Mouse (Mus musculus) midbrain, embryonic 14.5 days (tissue): Measurements from ENCODE around the gene Aspscr1. TPM values are rescaled to one million over a fixed set of nuclear protein-coding genes. Genes with fewer than 3 reads are reported as not detected.
A peak's percentile ranks its signal among the peaks of the same experiment; 100 is the strongest.

ENCODE experiments used
- ATAC-seq: fragments of 200-750 bp; cut with Nextera tagmentation; 2 replicates; pipeline ENCODE4 v1.8.0; 2017; ENCODE audit warnings: moderate number of reproducible peaks, moderate library complexity; ENCODE audit not compliant: low FRiP score, low TSS enrichment
- DNase-seq: peaks from one replicate; pipeline ENCODE4 v3.0.0-alpha.2; 2015
- H3K27ac ChIP-seq: fragments of 300-500 bp; sonication (generic); replicated peaks from 2 replicates; pipeline ENCODE4 v1.5.1; 2014; ENCODE audit warnings: mild to moderate bottlenecking, low read depth, low read length, moderate library complexity
- H3K27me3 ChIP-seq: fragments of 300-500 bp; sonication (generic); 2 replicates; pipeline ENCODE4 v1.6.1; 2014; ENCODE audit warnings: low read length, control low read depth, mixed read lengths; ENCODE audit not compliant: control insufficient read depth, insufficient read depth
- H3K36me3 ChIP-seq: fragments of 300-500 bp; sonication (generic); 2 replicates; pipeline ENCODE4 v1.6.1; 2014; ENCODE audit warnings: low read length, control low read depth; ENCODE audit not compliant: control insufficient read depth, insufficient read depth
- H3K4me1 ChIP-seq: fragments of 300-500 bp; sonication (generic); 2 replicates; pipeline ENCODE4 v1.6.1; 2014; ENCODE audit warnings: mild to moderate bottlenecking, antibody characterized with exemption, low read length, control low read depth; ENCODE audit not compliant: control insufficient read depth, insufficient read depth
- H3K4me2 ChIP-seq: fragments of 300-500 bp; sonication (generic); 2 replicates; pipeline ENCODE4 v1.6.1; 2014; ENCODE audit warnings: mild to moderate bottlenecking, low read length, moderate library complexity
- H3K4me3 ChIP-seq: fragments of 300-500 bp; sonication (generic); replicated peaks from 2 replicates; pipeline ENCODE4 v1.5.1; 2014; ENCODE audit warnings: low read depth, low read length
- H3K9ac ChIP-seq: fragments of 300-500 bp; sonication (generic); replicated peaks from 2 replicates; pipeline ENCODE4 v1.6.1; 2014; ENCODE audit warnings: mild to moderate bottlenecking, low read length, moderate library complexity
- H3K9me3 ChIP-seq: fragments of 300-500 bp; sonication (generic); 2 replicates; pipeline ENCODE4 v1.6.1; 2016; ENCODE audit warnings: low read length, control low read depth, mixed read lengths; ENCODE audit not compliant: control insufficient read depth
- WGBS: fragments of 180-500 bp; shearing (Covaris S2); extraction: QIAGEN DNeasy Blood & Tissue Kit; methylation state at CpG from one replicate; pipeline ENCODE4 v1.1.7; 2014; 5-methylcytosine and 5-hydroxymethylcytosine counted together
- polyA plus RNA-seq: library from polyadenylated mRNA; unstranded; fragments of >200 nt; fragmentation: Nextera tagmentation; extraction: Ambion mirVana; gene quantifications from 2 replicates; pipeline ENCODE4 v1.2.1, GENCODE M21; 2014

The Aspscr1 gene
- polyA plus RNA-seq, result 136 and 141 TPM in 2 replicates

GRCm38 (mm10) chr11:120672687-120673593, at the start of gene Aspscr1:
Aspscr1 (plus strand) TSS chr11:120672973.
- Histone ChIP-seq H3K4me1 (peaks cover 17% of the 10 kb centered on the region), H3K9me3 (no peaks in the 10 kb centered on the region), H3K4me3 (peak within 1 kb of the TSS; percentile 70), H3K4me2 (peak within 1 kb of the TSS; percentile 78), H3K9ac (peak within 1 kb of the TSS; percentile 74), H3K27me3 (no peaks in the 10 kb centered on the region), H3K36me3 (peaks cover 13% of the 10 kb centered on the region), H3K27ac (peak within 1 kb of the TSS; percentile 90)
- ATAC-seq (peak; percentile 97), DNase-seq (peak; percentile 97)
- WGBS, result 1% methylated on average over 82 of the region's 83 CpGs

GRCm38 (mm10) chr11:120623961-120624679, 48.7 kb upstream of the Aspscr1 start:
- Histone ChIP-seq H3K27me3 (no peaks in the 10 kb centered on the region), H3K4me2 (peak overlapping the region; percentile 98), H3K27ac (peak overlapping the region; percentile 86), H3K4me3 (peak overlapping the region; percentile 94), H3K4me1 (peaks cover 14% of the 10 kb centered on the region), H3K9me3 (no peaks in the 10 kb centered on the region), H3K36me3 (peaks cover 64% of the 10 kb centered on the region), H3K9ac (peak overlapping the region; percentile 72)
- WGBS, result 14% methylated on average over 30 of the region's 30 CpGs
- DNase-seq (peak; percentile 72), ATAC-seq (peak; percentile 46; the same call in 1 of the 2 replicates)

- Histone ChIP-seq H3K4me2 (peak overlapping the region; percentile 98), H3K9me3 (no peaks in the 10 kb centered on the region), H3K4me3 (peak overlapping the region; percentile 94), H3K27ac (peak overlapping the region; percentile 86), H3K9ac (peak overlapping the region; percentile 72), H3K27me3 (no peaks in the 10 kb centered on the region), H3K4me1 (peaks cover 14% of the 10 kb centered on the region), H3K36me3 (peaks cover 63% of the 10 kb centered on the region)
- peak; percentile 95 for DNase-seq
- WGBS, result under 1% methylated on average over 43 of the region's 53 CpGs
- ATAC-seq, result peak; percentile 83
Measured at GRCm38 (mm10) chr11:120624680-120625111, 48.1 kb upstream of the Aspscr1 start.

GRCm38 (mm10) chr11:120625152-120625775, 47.5 kb upstream of the Aspscr1 start, which contains the start of gene Sirt7:
Sirt7 (minus strand) TSS chr11:120625240.
- no peak for DNase-seq
- peaks cover 58% of the 10 kb centered on the region for H3K36me3 ChIP-seq
- peak within 1 kb of the TSS; percentile 86 for H3K27ac ChIP-seq
- peaks cover 14% of the 10 kb centered on the region for H3K4me1 ChIP-seq
- H3K4me2 ChIP-seq, result peak within 1 kb of the TSS; percentile 98
- peak within 1 kb of the TSS; percentile 94 for H3K4me3 ChIP-seq
- no peaks in the 10 kb centered on the region for H3K9me3 ChIP-seq
- 25% methylated on average over 5 of the region's 5 CpGs for WGBS
- no peaks in the 10 kb centered on the region for H3K27me3 ChIP-seq
- peak within 1 kb of the TSS; percentile 72 for H3K9ac ChIP-seq
- peak; percentile 31; the same call in 1 of the 2 replicates for ATAC-seq

- no peak for DNase-seq
- peaks cover 19% of the 10 kb centered on the region for H3K4me1 ChIP-seq
- WGBS, result 93% methylated on average over 11 of the region's 11 CpGs
- H3K9me3 ChIP-seq, result no peaks in the 10 kb centered on the region
- H3K4me3 ChIP-seq, result no peak overlapping the region
- no peak for ATAC-seq
- no peak overlapping the region for H3K27ac ChIP-seq
- no peaks in the 10 kb centered on the region for H3K27me3 ChIP-seq
- peaks cover 41% of the 10 kb centered on the region for H3K36me3 ChIP-seq
- no peak overlapping the region for H3K4me2 ChIP-seq
- no peak overlapping the region for H3K9ac ChIP-seq
Measured at GRCm38 (mm10) chr11:120626785-120627467, 45.8 kb upstream of the Aspscr1 start.

- no peak overlapping the region for H3K27ac ChIP-seq
- H3K4me3 ChIP-seq, result no peak overlapping the region
- no peaks in the 10 kb centered on the region for H3K27me3 ChIP-seq
- ATAC-seq (no peak), DNase-seq (no peak)
- 81% methylated on average over 22 of the region's 22 CpGs for WGBS
- H3K4me1 ChIP-seq, result peaks cover 24% of the 10 kb centered on the region
- H3K9ac ChIP-seq, result no peak overlapping the region
- no peak overlapping the region for H3K4me2 ChIP-seq
- H3K9me3 ChIP-seq, result no peaks in the 10 kb centered on the region
- H3K36me3 ChIP-seq, result peaks cover 33% of the 10 kb centered on the region
Measured at GRCm38 (mm10) chr11:120627468-120628300, 45.1 kb upstream of the Aspscr1 start.

GRCm38 (mm10) chr11:120628601-120629340, 44.0 kb upstream of the Aspscr1 start:
- Histone ChIP-seq H3K9me3 (no peaks in the 10 kb centered on the region), H3K4me2 (no peak overlapping the region), H3K27ac (no peak overlapping the region), H3K9ac (no peak overlapping the region), H3K4me3 (no peak overlapping the region), H3K4me1 (peaks cover 24% of the 10 kb centered on the region), H3K27me3 (no peaks in the 10 kb centered on the region), H3K36me3 (peaks cover 28% of the 10 kb centered on the region)
- DNase-seq, result no peak
- no peak for ATAC-seq
- 95% methylated on average over 23 of the region's 23 CpGs for WGBS
